Mouse (Mus musculus): ENCODE measurements around the gene Tjp1. TPM values are rescaled to one million over a fixed set of nuclear protein-coding genes. Genes with fewer than 3 reads are reported as not detected.

Gene Tjp1
- total RNA-seq, 1 experiment: 39.3 TPM

- in situ Hi-C loops (cut with MboI; ENCODE audit: low sequenced_read_pairs in 2 of 2, unreplicated experiment in 2 of 2): no loop called here
- H3K27ac ChIP-seq (ENCODE audit: insufficient read depth, low read depth, low read length, poor library complexity, severe bottlenecking): no peak overlapping the region
- H3K36me3 ChIP-seq (ENCODE audit: control insufficient read depth, insufficient read depth, low read length, poor library complexity, severe bottlenecking): no peaks in the 10 kb centered on the region
- DNase-seq (ENCODE audit: low read depth, low spot score): no peak
- no peak overlapping the region for H3K4me3 ChIP-seq (ENCODE audit: insufficient read depth in 1 of 2, low read depth in 1 of 2, low read length in 2 of 2, poor library complexity in 1 of 2, severe bottlenecking in 1 of 2)
- H3K9ac ChIP-seq (ENCODE audit: insufficient read depth, low read depth, low read length, poor library complexity, severe bottlenecking): no peak overlapping the region
- TF ChIP-seq ZC3H11A (IDR thresholded peaks at IDR 0.05; ENCODE audit: borderline replicate concordance, low read depth, low read length): no peak
- no peak for TF ChIP-seq MAFK (IDR thresholded peaks at IDR 0.05; ENCODE audit: insufficient read depth, low read depth, low read length)
- no peaks in the 10 kb centered on the region for H3K9me3 ChIP-seq (ENCODE audit: control insufficient read depth, insufficient read depth, low read depth, low read length)
- no peaks in the 10 kb centered on the region for H3K4me1 ChIP-seq (ENCODE audit: control insufficient read depth in 2 of 2, insufficient read depth in 2 of 2, low read length in 2 of 2, poor library complexity in 1 of 2)
These were observed 171.4 kb downstream of the Tjp1 start for GRCm38 (mm10) chr7:65356204-65356603.

- H3K4me1 ChIP-seq (ENCODE audit: control insufficient read depth in 2 of 2, insufficient read depth in 2 of 2, low read length in 2 of 2, poor library complexity in 1 of 2): no peaks in the 10 kb centered on the region
- H3K9me3 ChIP-seq (ENCODE audit: control insufficient read depth, insufficient read depth, low read depth, low read length): no peaks in the 10 kb centered on the region
- DNase-seq (ENCODE audit: low read depth, low spot score): no peak
- in situ Hi-C loops (cut with MboI; ENCODE audit: low sequenced_read_pairs in 2 of 2, unreplicated experiment in 2 of 2): no loop called here
- no peaks in the 10 kb centered on the region for H3K36me3 ChIP-seq (ENCODE audit: control insufficient read depth, insufficient read depth, low read length, poor library complexity, severe bottlenecking)
- H3K9ac ChIP-seq (ENCODE audit: insufficient read depth, low read depth, low read length, poor library complexity, severe bottlenecking): no peak overlapping the region
- no peak overlapping the region for H3K27ac ChIP-seq (ENCODE audit: insufficient read depth, low read depth, low read length, poor library complexity, severe bottlenecking)
- TF ChIP-seq HCFC1 (IDR thresholded peaks at IDR 0.05; ENCODE audit: borderline replicate concordance, insufficient read depth, low read length): no peak
- no peak for TF ChIP-seq MAFK (IDR thresholded peaks at IDR 0.05; ENCODE audit: insufficient read depth, low read depth, low read length)
- TF ChIP-seq CHD2 (IDR thresholded peaks at IDR 0.05; ENCODE audit: low read depth, low read length): no peak
- no peak for TF ChIP-seq ZNF384 (IDR thresholded peaks at IDR 0.05; ENCODE audit: low read depth, low read length)
- TF ChIP-seq ZC3H11A (IDR thresholded peaks at IDR 0.05; ENCODE audit: borderline replicate concordance, low read depth, low read length): no peak
- no peak overlapping the region for H3K4me3 ChIP-seq (ENCODE audit: insufficient read depth in 1 of 2, low read depth in 1 of 2, low read length in 2 of 2, poor library complexity in 1 of 2, severe bottlenecking in 1 of 2)
These were observed 172.7 kb downstream of the Tjp1 start for GRCm38 (mm10) chr7:65354908-65355307.

GRCm38 (mm10) chr7:65350348-65351079 lies 177.1 kb downstream of the Tjp1 start:
- TF ChIP-seq ZNF384 (IDR thresholded peaks at IDR 0.05; ENCODE audit: low read depth, low read length) (no peak), ZC3H11A (IDR thresholded peaks at IDR 0.05; ENCODE audit: borderline replicate concordance, low read depth, low read length) (no peak), CHD2 (IDR thresholded peaks at IDR 0.05; ENCODE audit: low read depth, low read length) (no peak), HCFC1 (IDR thresholded peaks at IDR 0.05; ENCODE audit: borderline replicate concordance, insufficient read depth, low read length) (no peak), MAFK (IDR thresholded peaks at IDR 0.05; ENCODE audit: insufficient read depth, low read depth, low read length) (no peak)
- in situ Hi-C loops (cut with MboI; ENCODE audit: low sequenced_read_pairs in 2 of 2, unreplicated experiment in 2 of 2): no loop called here
- Histone ChIP-seq H3K9me3 (ENCODE audit: control insufficient read depth, insufficient read depth, low read depth, low read length) (no peaks in the 10 kb centered on the region), H3K4me3 (ENCODE audit: insufficient read depth in 1 of 2, low read depth in 1 of 2, low read length in 2 of 2, poor library complexity in 1 of 2, severe bottlenecking in 1 of 2) (no peak overlapping the region), H3K27ac (ENCODE audit: insufficient read depth, low read depth, low read length, poor library complexity, severe bottlenecking) (no peak overlapping the region), H3K36me3 (ENCODE audit: control insufficient read depth, insufficient read depth, low read length, poor library complexity, severe bottlenecking) (no peaks in the 10 kb centered on the region), H3K4me1 (ENCODE audit: control insufficient read depth in 2 of 2, insufficient read depth in 2 of 2, low read length in 2 of 2, poor library complexity in 1 of 2) (no peaks in the 10 kb centered on the region), H3K9ac (ENCODE audit: insufficient read depth, low read depth, low read length, poor library complexity, severe bottlenecking) (no peak overlapping the region)
- DNase-seq (ENCODE audit: low read depth, low spot score): no peak

- in situ Hi-C loops (cut with MboI; ENCODE audit: low sequenced_read_pairs in 2 of 2, unreplicated experiment in 2 of 2): loop anchor here in 1 of 2 experiments (25.0 kb wide), 1 partner anchor 164 kb away; no protein-coding TSS in a partner anchor
- no peak for DNase-seq (ENCODE audit: low read depth, low spot score)
- H3K4me1 ChIP-seq (ENCODE audit: control insufficient read depth in 2 of 2, insufficient read depth in 2 of 2, low read length in 2 of 2, poor library complexity in 1 of 2): no peaks in the 10 kb centered on the region
- H3K9me3 ChIP-seq (ENCODE audit: control insufficient read depth, insufficient read depth, low read depth, low read length): no peaks in the 10 kb centered on the region
- no peak for TF ChIP-seq ZC3H11A (IDR thresholded peaks at IDR 0.05; ENCODE audit: borderline replicate concordance, low read depth, low read length)
- no peak for TF ChIP-seq HCFC1 (IDR thresholded peaks at IDR 0.05; ENCODE audit: borderline replicate concordance, insufficient read depth, low read length)
- no peak for TF ChIP-seq CHD2 (IDR thresholded peaks at IDR 0.05; ENCODE audit: low read depth, low read length)
- no peak for TF ChIP-seq ZNF384 (IDR thresholded peaks at IDR 0.05; ENCODE audit: low read depth, low read length)
- no peak for TF ChIP-seq MAFK (IDR thresholded peaks at IDR 0.05; ENCODE audit: insufficient read depth, low read depth, low read length)
- no peaks in the 10 kb centered on the region for H3K36me3 ChIP-seq (ENCODE audit: control insufficient read depth, insufficient read depth, low read length, poor library complexity, severe bottlenecking)
- no peak overlapping the region for H3K9ac ChIP-seq (ENCODE audit: insufficient read depth, low read depth, low read length, poor library complexity, severe bottlenecking)
- H3K4me3 ChIP-seq (ENCODE audit: insufficient read depth in 1 of 2, low read depth in 1 of 2, low read length in 2 of 2, poor library complexity in 1 of 2, severe bottlenecking in 1 of 2): no peak overlapping the region
- H3K27ac ChIP-seq (ENCODE audit: insufficient read depth, low read depth, low read length, poor library complexity, severe bottlenecking): no peak overlapping the region
These were observed 179.0 kb downstream of the Tjp1 start for GRCm38 (mm10) chr7:65348540-65348939.

All from ES-E14 (cell line).